Mouse (Mus musculus): ENCODE data around the gene Peak1.

DNA sequence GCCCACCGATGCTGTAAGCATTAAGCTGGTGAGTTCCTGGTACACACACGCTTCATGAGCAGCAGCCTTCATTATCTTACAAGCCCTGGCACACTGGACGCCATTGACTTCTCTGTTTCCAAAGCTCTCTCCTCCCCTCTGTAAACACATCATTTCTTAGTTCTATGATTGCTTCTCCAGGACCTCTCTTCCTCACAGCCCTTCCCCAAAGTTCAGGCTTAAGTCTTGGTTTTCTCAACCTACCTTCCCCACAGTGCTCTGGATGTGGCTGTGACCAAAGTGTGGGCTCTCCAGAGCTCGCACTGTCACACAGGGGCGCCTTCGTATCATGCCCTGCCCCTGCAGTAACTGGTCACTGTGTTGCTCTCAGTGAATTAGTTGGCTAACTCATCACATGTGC, 252.5 kb downstream of the Peak1 start, which contains the start of gene Tspan3:
- TF ChIP-seq CTCF (conservative IDR thresholded peaks at IDR 0.05; ENCODE audit: low read length) (no peak), POU5F1 (IDR thresholded peaks at IDR 0.05; ENCODE audit: borderline replicate concordance, low read length) (no peak), NANOG (IDR thresholded peaks at IDR 0.05; ENCODE audit: borderline replicate concordance, low read length) (no peak)

Measured in E14TG2a.4 (cell line).